8 mouse cellular contexts compared by ENCODE assay signal in genomic region chr1:180767541-180768333, GRCm38 (mm10). TPM values are rescaled to one million over a fixed set of nuclear protein-coding genes. Genes with fewer than 3 reads are reported as not detected.
A peak's percentile ranks its signal among the peaks of the same experiment; 100 is the strongest.
DNase-seq lines count a peak whose midpoint lies in the region; ATAC-seq lines count a peak whose summit lies in the region.

No protein-coding gene starts in this region.

- H3K27me3 ChIP-seq in hindbrain, embryonic 15.5 days = no peaks in the 10 kb centered on the region

- peak overlapping the region; percentile 69 for H3K4me2 ChIP-seq in hindbrain, embryonic 15.5 days

- H3K9me3 ChIP-seq in hindbrain, embryonic 15.5 days = no peaks in the 10 kb centered on the region

- ATAC-seq in hindbrain, embryonic 15.5 days (ENCODE audit: low FRiP score, low read depth) = peak; percentile 9; the same call in 1 of the 2 replicates

- H3K9ac ChIP-seq in hindbrain, embryonic 15.5 days = peak overlapping the region; percentile 52

- H3K27ac ChIP-seq in brown adipose tissue, adult 24 weeks (replicated peaks; ENCODE audit: low read depth, low read length) = peak overlapping the region; percentile 94
- peak overlapping the region; percentile 70 for H3K27ac ChIP-seq in hindbrain, embryonic 15.5 days (replicated peaks)
- peak overlapping the region; percentile 80 for H3K27ac ChIP-seq in macrophage

- DNase-seq in embryo, embryonic 10 days (ENCODE audit: low spot score) = peak; percentile 25
- DNase-seq in embryo, embryonic 9.5 days (ENCODE audit: extremely low spot score) = no peak
- DNase-seq in 416B (ENCODE audit: low read depth) = peak; percentile 75
- DNase-seq in thymus, postnatal 25 days = peak; percentile 53
- no peak for DNase-seq in urinary bladder, postnatal 14 days (ENCODE audit: low spot score)

- no peaks in the 10 kb centered on the region for H3K36me3 ChIP-seq in hindbrain, embryonic 15.5 days
- H3K36me3 ChIP-seq in macrophage (ENCODE audit: inconsistent target) = no peaks in the 10 kb centered on the region

- H3K79me2 ChIP-seq in macrophage (ENCODE audit: inconsistent target) = no peaks in the 10 kb centered on the region

- H3K4me3 ChIP-seq in brown adipose tissue, adult 24 weeks (ENCODE audit: insufficient read depth, low read depth, low read length) = peak overlapping the region; percentile 100
- H3K4me3 ChIP-seq in hindbrain, embryonic 15.5 days = peak overlapping the region; percentile 46
- H3K4me3 ChIP-seq in macrophage (ENCODE audit: inconsistent target) = peak overlapping the region; percentile 32

- 14% methylated on average over 10 of the region's 10 CpGs for WGBS in hindbrain, embryonic 15.5 days
- WGBS in macrophage (ENCODE audit: missing documents) = 23% methylated on average over 10 of the region's 10 CpGs

- peaks cover 5% of the 10 kb centered on the region; the same call in 1 of the 2 replicates for H3K4me1 ChIP-seq in brown adipose tissue, adult 24 weeks (ENCODE audit: control insufficient read depth, insufficient read depth, insufficient read length, low read length)
- H3K4me1 ChIP-seq in hindbrain, embryonic 15.5 days (replicated peaks) = peaks cover 27% of the 10 kb centered on the region

RNA-seq across cellular contexts. Expression of gene Acbd3, which starts 41.9 kb away (rescaled TPM):
- 20.8 and 22.1 TPM in 2 replicates for polyA plus RNA-seq in brown adipose tissue, adult 24 weeks (2012; ENCODE audit: insufficient read depth, insufficient read length, missing spikeins)
- 22.9 and 23.0 TPM in 2 replicates for polyA plus RNA-seq in hindbrain, embryonic 15.5 days (2015; fragmentation: Nextera tagmentation; extraction: Ambion mirVana)
- 100 to 1,000 TPM in 12 of 26 experiments, 10 to 100 TPM in 14; 51.4 to 260 (median 95.3) TPM for total RNA-seq in macrophage (2018; cell fraction: chromatin; rRNA removed)
- 100 to 1,000 TPM in 2 of 26 experiments, 10 to 100 TPM in 24; 54.5 to 110 (median 59.8) TPM for total RNA-seq in macrophage (2018; cell fraction: cytosol; rRNA removed)
- total RNA-seq in macrophage (2018; cell fraction: nucleus; rRNA removed) = 100 to 1,000 TPM in 10 of 26 experiments, 10 to 100 TPM in 16; 53.2 to 195 (median 88.9) TPM
- polyA plus RNA-seq in macrophage (2018) = 37.0 to 52.8 TPM (median 46.2 TPM) in 3 replicates

RNA-seq across cellular contexts. Expression of gene H3f3a, which starts 46.0 kb away (rescaled TPM):
- 412 and 419 TPM in 2 replicates for polyA plus RNA-seq in brown adipose tissue, adult 24 weeks (2012; ENCODE audit: insufficient read depth, insufficient read length, missing spikeins)
- 2,665 and 2,688 TPM in 2 replicates for polyA plus RNA-seq in hindbrain, embryonic 15.5 days (2015; fragmentation: Nextera tagmentation; extraction: Ambion mirVana)
- 100 to 1,000 TPM in 9 of 26 experiments, 10 to 100 TPM in 17; 24.0 to 166 (median 85.8) TPM for total RNA-seq in macrophage (2018; cell fraction: chromatin; rRNA removed)
- 1,000 to 10,000 TPM in 1 of 26 experiments, 100 to 1,000 TPM in 25; 716 to 1,086 (median 853) TPM for total RNA-seq in macrophage (2018; cell fraction: cytosol; rRNA removed)
- total RNA-seq in macrophage (2018; cell fraction: nucleus; rRNA removed) = 100 to 1,000 TPM in 23 of 26 experiments, 10 to 100 TPM in 3; 59.1 to 236 (median 165) TPM
- polyA plus RNA-seq in macrophage (2018) = 677 to 1,075 TPM (median 721 TPM) in 3 replicates

Comparison
In these comparisons a context has a peak if more than half of its experiments do, and no peak if none do; other contexts are left out.
1. DNase-seq: peak in embryo, embryonic 10 days (single experiment), 416B (single experiment) and thymus, postnatal 25 days (single experiment); none in embryo, embryonic 9.5 days (single experiment) and urinary bladder, postnatal 14 days (single experiment).
2. H3K4me3 ChIP-seq: peak in every context shown above with its lines; median percentile 100 in brown adipose tissue, adult 24 weeks; 46 in hindbrain, embryonic 15.5 days; 32 in macrophage.
3. Peak in every context shown above with its lines, with median percentiles within 50 percentile points of each other: H3K27ac ChIP-seq.